Mouse (Mus musculus): Measurements from ENCODE around the gene Arih1. TPM values are rescaled to one million over a fixed set of nuclear protein-coding genes. Genes with fewer than 3 reads are reported as not detected.

The Arih1 gene
- 19.0 and 19.2 TPM in 2 replicates for polyA plus RNA-seq (2015; fragmentation: Nextera tagmentation; extraction: Ambion mirVana)

DNA sequence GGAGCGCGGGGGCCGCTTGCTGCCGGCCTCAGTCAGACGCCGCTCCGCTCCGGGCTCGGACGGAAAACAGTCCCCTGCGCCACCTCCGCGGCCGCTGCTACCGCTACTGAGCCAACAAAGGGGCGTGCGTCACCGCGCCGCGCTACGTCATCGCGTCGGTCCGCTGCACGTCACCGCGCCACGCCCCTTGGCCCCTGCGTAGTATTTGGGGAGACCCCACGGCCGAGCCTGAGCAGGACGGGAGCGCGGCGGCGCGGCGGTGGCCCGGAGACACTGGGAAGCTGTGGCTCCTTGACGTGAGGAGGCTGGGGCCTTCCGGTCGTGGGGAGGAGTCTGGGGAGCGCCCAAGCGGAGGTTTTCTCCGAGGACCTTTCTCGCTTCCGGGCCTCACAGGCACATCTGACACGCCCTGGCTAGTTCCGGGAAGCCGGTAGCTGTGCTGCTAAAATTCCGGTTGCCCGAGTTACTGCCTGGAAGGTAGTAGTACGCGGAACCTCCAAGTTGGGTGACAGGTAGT lies at the start of gene Arih1:
Arih1 (minus strand) TSS at position 70 of the 517 bp plus-strand sequence.
- H3K9ac ChIP-seq, result peak within 1 kb of the TSS; percentile 99
- ATAC-seq (ENCODE audit: low FRiP score, low read depth), result peak; percentile 98
- peak within 1 kb of the TSS; percentile 82 for H3K4me2 ChIP-seq (replicated peaks)
- H3K27ac ChIP-seq, result peak within 1 kb of the TSS; percentile 98
- H3K36me3 ChIP-seq, result no peaks in the 10 kb centered on the region
- H3K4me3 ChIP-seq, result peak within 1 kb of the TSS; percentile 100
- H3K9me3 ChIP-seq, result no peaks in the 10 kb centered on the region
- WGBS, result 0% methylated on average over 51 of the region's 56 CpGs
- no peaks in the 10 kb centered on the region for H3K27me3 ChIP-seq
- H3K4me1 ChIP-seq, result peaks cover 11% of the 10 kb centered on the region; the same call in 1 of the 2 replicates

DNA sequence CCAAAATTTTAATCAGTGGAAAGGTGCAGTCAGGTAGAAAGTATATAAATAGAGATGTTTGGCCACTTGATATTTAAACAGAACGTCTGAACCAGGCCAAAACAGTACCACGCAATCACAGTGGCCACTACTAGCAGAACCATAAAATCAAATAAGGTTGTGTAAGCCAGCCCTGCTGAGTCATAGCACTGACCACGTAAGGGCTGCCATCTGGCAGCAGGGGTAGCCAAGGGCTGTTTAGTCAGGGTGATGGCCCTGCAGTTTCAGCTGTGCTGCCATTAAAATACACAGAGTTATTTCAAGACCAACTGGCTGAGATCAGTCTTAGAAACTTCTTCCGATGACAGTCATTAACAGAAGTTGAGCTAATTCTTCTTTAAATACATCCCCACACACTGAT lies 47.5 kb upstream of the Arih1 start:
- Histone ChIP-seq H3K4me3 (no peak overlapping the region), H3K27me3 (no peaks in the 10 kb centered on the region), H3K4me2 (replicated peaks) (no peak overlapping the region), H3K9me3 (no peaks in the 10 kb centered on the region), H3K27ac (no peak overlapping the region), H3K4me1 (0 out of 2 replicates have a peak, but pooled peaks cover under 1% of the 10 kb centered on the region), H3K36me3 (no peaks in the 10 kb centered on the region), H3K9ac (no peak overlapping the region)
- ATAC-seq (ENCODE audit: low FRiP score, low read depth), result no peak
- 55% methylated on average over 4 of the region's 4 CpGs for WGBS

DNA sequence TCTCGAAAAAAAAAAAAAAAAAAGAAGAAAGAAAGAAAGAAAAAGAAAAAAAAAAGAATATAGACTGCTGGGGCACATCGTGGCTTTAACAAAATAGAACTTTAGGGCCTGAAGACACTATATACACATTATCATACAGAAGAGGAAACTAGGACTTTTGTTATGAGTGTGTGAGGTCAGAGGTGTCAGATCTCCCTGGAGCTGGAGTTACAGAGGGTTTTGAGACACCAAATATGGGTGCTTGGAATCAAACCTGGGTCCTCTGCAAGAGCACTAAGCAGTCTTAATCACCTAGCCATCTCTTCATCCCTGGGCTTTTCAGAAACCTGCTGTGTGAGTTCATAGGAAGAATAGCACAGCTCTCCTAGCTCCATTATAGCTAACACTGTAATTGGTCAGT lies 47.0 kb upstream of the Arih1 start:
- no peaks in the 10 kb centered on the region for H3K27me3 ChIP-seq
- H3K4me1 ChIP-seq, result no peaks in the 10 kb centered on the region
- ATAC-seq (ENCODE audit: low FRiP score, low read depth), result no peak
- WGBS, result 75% methylated on average over 2 of the region's 2 CpGs
- H3K9me3 ChIP-seq, result no peaks in the 10 kb centered on the region
- no peak overlapping the region for H3K9ac ChIP-seq
- H3K36me3 ChIP-seq, result no peaks in the 10 kb centered on the region
- no peak overlapping the region for H3K4me3 ChIP-seq
- H3K27ac ChIP-seq, result no peak overlapping the region
- H3K4me2 ChIP-seq (replicated peaks), result no peak overlapping the region

DNA sequence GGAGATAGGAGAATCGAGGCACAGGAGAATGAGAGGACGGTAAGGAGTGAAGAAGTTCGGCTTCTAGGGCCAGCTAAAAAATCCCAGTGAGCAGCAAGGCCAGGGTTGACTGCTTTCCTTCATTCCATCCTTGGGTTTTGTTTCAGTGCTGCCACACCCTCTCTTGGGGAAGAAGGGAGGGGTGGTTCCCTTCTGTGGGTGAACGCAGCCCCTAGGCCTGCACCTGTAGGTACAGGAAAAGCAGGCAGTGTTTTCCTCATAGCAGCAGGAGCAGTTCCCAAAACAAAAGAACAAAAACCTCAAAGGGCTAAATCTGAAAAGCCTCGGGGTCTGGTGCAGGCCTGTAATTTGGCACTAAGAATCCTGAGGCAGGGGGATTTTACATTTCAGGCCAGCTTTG lies 45.2 kb upstream of the Arih1 start:
- H3K9ac ChIP-seq, result no peak overlapping the region
- H3K4me1 ChIP-seq, result no peaks in the 10 kb centered on the region
- H3K27me3 ChIP-seq, result no peaks in the 10 kb centered on the region
- no peaks in the 10 kb centered on the region for H3K9me3 ChIP-seq
- no peaks in the 10 kb centered on the region for H3K36me3 ChIP-seq
- H3K4me3 ChIP-seq, result no peak overlapping the region
- ATAC-seq (ENCODE audit: low FRiP score, low read depth), result no peak
- 47% methylated on average over 5 of the region's 5 CpGs for WGBS
- no peak overlapping the region for H3K4me2 ChIP-seq (replicated peaks)
- H3K27ac ChIP-seq, result no peak overlapping the region

DNA sequence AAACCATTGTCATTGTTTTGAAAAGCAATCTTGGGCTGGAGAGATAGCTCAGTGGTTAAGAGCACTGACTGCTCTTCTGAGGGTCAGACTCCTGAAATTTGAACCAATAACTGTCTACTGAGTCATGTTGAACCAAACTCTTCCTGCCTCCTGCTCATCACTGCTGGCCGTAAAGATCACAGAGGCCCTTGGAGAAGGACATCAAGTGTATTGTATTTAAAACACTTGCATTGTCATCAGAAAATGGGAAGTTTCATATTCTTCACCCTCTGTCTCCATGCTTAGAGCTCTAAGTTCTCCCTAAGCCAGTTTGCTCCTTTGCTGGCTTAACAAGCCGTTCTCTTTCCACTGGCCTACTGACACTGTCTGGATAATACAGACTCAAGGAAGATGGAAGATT lies 41.9 kb upstream of the Arih1 start:
- H3K9me3 ChIP-seq, result no peaks in the 10 kb centered on the region
- no peak overlapping the region for H3K9ac ChIP-seq
- WGBS, result 88% methylated on average over 2 of the region's 2 CpGs
- H3K27ac ChIP-seq, result no peak overlapping the region
- H3K4me2 ChIP-seq (replicated peaks), result no peak overlapping the region
- no peaks in the 10 kb centered on the region for H3K4me1 ChIP-seq
- no peak overlapping the region for H3K4me3 ChIP-seq
- H3K36me3 ChIP-seq, result no peaks in the 10 kb centered on the region
- no peak for ATAC-seq (ENCODE audit: low FRiP score, low read depth)
- no peaks in the 10 kb centered on the region for H3K27me3 ChIP-seq

DNA sequence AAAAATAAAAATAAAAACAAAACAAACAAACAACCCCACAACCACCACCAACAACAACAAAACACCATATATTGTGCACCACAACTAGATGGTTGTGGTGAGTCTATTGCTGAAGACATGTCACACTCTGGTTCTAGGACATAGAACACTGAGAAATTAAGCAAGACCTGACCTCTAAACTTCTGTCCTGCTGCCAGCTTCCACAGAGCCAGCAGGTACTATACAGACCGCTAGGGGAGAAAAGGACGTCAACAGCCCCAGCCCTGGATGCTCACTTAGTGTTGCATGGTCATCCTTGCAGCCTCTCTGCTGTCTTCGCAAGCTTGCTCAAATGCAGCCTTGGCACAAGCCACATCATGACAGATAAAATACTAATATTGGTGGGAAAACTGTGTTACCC lies 41.2 kb upstream of the Arih1 start:
- Histone ChIP-seq H3K27ac (no peak overlapping the region), H3K36me3 (no peaks in the 10 kb centered on the region), H3K4me2 (replicated peaks) (no peak overlapping the region), H3K27me3 (no peaks in the 10 kb centered on the region), H3K4me1 (no peaks in the 10 kb centered on the region), H3K9me3 (no peaks in the 10 kb centered on the region), H3K4me3 (no peak overlapping the region), H3K9ac (no peak overlapping the region)
- no peak for ATAC-seq (ENCODE audit: low FRiP score, low read depth)
- 87% methylated on average over 3 of the region's 3 CpGs for WGBS

DNA sequence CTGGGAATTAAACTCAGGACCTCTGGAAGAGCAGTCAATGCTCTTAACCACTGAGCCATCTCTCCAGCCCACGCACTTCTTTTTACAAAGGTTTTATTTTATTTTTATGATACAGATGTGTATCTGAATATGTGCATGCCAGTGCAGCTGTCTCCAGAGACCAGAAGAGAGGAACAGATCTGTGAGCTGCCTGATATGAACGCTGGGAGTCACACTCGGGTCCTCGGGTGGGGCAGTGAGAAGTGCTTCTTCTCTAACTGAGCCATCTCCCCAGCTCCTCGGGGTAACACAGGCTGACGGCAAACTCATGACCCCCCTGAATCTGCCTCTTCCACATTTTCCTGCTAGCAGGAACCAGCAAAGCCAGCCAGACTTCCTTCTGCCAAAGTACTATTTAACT lies 40.3 kb upstream of the Arih1 start:
- no peak overlapping the region for H3K4me3 ChIP-seq
- no peak overlapping the region for H3K4me2 ChIP-seq (replicated peaks)
- H3K4me1 ChIP-seq, result no peaks in the 10 kb centered on the region
- 78% methylated on average over 6 of the region's 6 CpGs for WGBS
- H3K9ac ChIP-seq, result no peak overlapping the region
- H3K27ac ChIP-seq, result no peak overlapping the region
- no peaks in the 10 kb centered on the region for H3K27me3 ChIP-seq
- no peaks in the 10 kb centered on the region for H3K36me3 ChIP-seq
- ATAC-seq (ENCODE audit: low FRiP score, low read depth), result no peak
- no peaks in the 10 kb centered on the region for H3K9me3 ChIP-seq

DNA sequence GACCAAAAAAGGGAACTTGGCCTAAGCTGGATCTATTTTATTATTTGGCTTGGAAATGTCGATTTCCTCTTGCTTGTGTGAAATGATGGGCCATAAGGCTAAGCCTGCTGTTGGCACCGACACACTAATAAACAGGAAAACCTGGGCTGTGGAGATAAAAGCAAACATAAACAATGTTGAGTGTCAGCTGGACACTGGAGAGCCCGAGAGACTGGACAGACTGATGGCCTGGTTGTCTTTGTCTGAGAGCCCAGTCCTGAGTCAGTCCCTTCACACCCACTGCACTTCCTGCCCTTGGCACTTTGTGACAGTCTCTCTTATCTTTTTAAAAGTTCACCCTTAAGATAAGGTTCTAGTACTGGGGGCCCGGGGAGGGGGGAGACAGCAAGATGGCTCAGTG lies 36.5 kb upstream of the Arih1 start:
- WGBS, result 46% methylated on average over 4 of the region's 4 CpGs
- no peaks in the 10 kb centered on the region for H3K9me3 ChIP-seq

DNA sequence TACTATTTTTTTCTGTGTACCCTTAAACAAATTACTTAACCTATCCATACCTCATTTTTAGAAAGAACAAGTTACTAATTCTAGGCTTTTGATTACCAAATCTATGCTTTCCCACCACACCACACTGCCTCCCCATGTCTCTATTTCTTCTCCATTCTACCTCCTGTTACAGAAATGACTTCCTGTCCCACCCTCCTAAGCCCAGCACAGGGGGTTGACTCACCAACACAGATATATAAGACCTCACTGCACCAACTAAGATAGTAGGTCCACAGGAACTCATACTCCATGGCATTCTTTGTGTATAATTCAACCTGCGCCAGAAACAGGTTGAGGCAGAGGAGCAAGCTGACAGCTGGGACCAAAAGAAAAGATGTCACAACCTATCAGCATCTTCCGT lies 33.0 kb upstream of the Arih1 start:
- ATAC-seq (ENCODE audit: low FRiP score, low read depth), result no peak
- Histone ChIP-seq H3K27me3 (no peaks in the 10 kb centered on the region), H3K4me1 (0 out of 2 replicates have a peak, but pooled peaks cover 4% of the 10 kb centered on the region), H3K4me2 (replicated peaks) (no peak overlapping the region), H3K9me3 (no peaks in the 10 kb centered on the region), H3K9ac (no peak overlapping the region), H3K27ac (no peak overlapping the region), H3K4me3 (no peak overlapping the region), H3K36me3 (no peaks in the 10 kb centered on the region)
- WGBS, result 98% methylated on average over 2 of the region's 2 CpGs

More for the DNA sequence above, 36.5 kb upstream of the Arih1 start:
- Histone ChIP-seq H3K9ac (no peak overlapping the region), H3K27ac (no peak overlapping the region), H3K4me3 (no peak overlapping the region), H3K27me3 (no peaks in the 10 kb centered on the region), H3K4me2 (replicated peaks) (no peak overlapping the region), H3K4me1 (no peaks in the 10 kb centered on the region), H3K36me3 (no peaks in the 10 kb centered on the region)
- ATAC-seq (ENCODE audit: low FRiP score, low read depth), result no peak

DNA sequence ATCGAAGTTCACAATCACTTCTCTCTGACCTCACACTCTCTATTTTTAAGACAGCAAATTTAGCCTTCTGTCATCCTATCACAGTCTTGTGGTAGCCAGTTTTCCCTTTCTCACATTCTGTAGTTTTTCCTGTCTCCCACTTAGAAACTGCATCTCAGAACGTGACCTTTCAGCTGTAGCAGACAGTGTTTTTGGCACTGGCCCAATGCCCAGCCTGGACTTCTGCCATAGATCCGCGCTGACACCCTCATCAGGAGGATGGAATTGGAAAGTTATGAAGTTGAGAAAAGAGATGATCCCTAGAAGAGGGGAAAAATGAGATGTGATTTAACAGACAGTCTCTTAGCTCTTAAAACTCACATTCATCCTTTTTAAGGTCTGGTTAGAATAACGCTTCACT lies 32.6 kb upstream of the Arih1 start:
- Histone ChIP-seq H3K4me2 (replicated peaks) (no peak overlapping the region), H3K4me3 (no peak overlapping the region), H3K36me3 (no peaks in the 10 kb centered on the region), H3K9me3 (no peaks in the 10 kb centered on the region), H3K4me1 (0 out of 2 replicates have a peak, but pooled peaks cover 4% of the 10 kb centered on the region), H3K27me3 (no peaks in the 10 kb centered on the region), H3K27ac (no peak overlapping the region), H3K9ac (no peak overlapping the region)
- WGBS, result 81% methylated on average over 5 of the region's 5 CpGs
- no peak for ATAC-seq (ENCODE audit: low FRiP score, low read depth)

DNA sequence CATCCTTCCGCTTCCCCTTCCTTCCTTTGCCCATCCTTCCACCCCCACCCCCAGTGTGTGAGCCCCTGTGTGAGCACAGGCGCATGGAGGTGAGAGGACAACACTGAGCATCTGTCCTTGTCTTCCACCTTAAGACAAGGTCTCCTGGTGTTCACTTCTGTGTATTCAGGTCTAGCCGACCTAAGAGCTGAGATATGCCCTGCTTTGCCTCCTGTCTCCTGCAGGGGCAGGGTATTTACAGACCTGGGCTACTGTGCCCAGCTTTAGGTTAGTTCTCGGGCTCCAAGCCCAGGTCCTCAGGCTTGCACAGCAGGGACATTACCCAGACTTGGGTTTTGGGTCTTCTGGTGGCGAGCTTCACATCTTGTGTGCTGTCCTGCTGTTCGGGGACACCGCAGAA lies 30.7 kb upstream of the Arih1 start:
- Histone ChIP-seq H3K9ac (0 out of 2 replicates have a peak overlapping the region, but pooled peaks have one; percentile 13), H3K4me1 (0 out of 2 replicates have a peak, but pooled peaks cover 4% of the 10 kb centered on the region), H3K4me2 (replicated peaks) (0 out of 2 replicates have a peak overlapping the region, but pooled peaks have one; percentile 16), H3K36me3 (no peaks in the 10 kb centered on the region), H3K27me3 (no peaks in the 10 kb centered on the region), H3K27ac (no peak overlapping the region), H3K4me3 (no peak overlapping the region), H3K9me3 (no peaks in the 10 kb centered on the region)
- no peak for ATAC-seq (ENCODE audit: low FRiP score, low read depth)
- WGBS, result 40% methylated on average over 7 of the region's 7 CpGs

DNA sequence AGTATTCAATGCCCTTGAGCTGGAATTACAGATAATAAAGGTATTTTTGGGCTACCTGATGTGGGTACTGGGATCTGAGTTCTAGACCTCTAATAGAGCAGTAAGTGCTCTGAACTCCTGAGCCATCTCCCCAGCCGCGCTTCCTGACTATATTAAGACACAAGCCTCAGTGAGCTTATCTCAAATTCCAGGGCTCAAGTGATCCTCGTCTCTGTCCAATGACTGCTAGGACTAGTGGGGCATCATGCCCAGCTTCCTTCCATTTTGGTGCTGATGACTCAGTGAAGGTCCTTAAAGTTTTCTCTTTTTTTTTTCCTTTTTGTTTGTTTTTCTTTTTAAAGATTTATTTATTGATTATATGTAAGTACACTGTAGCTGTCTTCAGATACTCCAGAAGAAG lies 28.7 kb upstream of the Arih1 start:
- no peak overlapping the region for H3K9ac ChIP-seq
- 69% methylated on average over 3 of the region's 3 CpGs for WGBS

DNA sequence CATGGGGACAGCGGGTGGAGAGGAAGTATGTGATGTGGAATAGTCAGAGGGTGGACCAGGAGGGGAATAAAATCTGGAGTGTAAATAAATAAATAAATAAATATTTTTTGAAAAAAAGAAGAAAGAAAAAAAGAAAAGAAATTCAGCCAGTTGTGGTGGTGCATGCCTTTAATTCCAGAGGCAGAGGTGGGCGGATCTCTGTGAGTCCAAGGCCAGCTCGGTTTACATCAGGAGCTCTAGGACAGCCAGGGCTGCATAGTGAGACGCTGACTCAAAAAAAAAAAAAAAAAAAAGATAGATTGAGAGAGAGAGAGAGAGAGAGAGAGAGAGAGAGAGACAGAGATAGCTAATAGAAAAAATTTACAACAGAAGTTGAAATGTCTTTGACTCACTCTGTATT lies 26.0 kb upstream of the Arih1 start:
- WGBS, result 31% methylated on average over 4 of the region's 4 CpGs
- H3K27ac ChIP-seq, result no peak overlapping the region
- H3K9me3 ChIP-seq, result no peaks in the 10 kb centered on the region
- H3K4me3 ChIP-seq, result no peak overlapping the region
- ATAC-seq (ENCODE audit: low FRiP score, low read depth), result no peak
- no peaks in the 10 kb centered on the region for H3K36me3 ChIP-seq
- no peak overlapping the region for H3K9ac ChIP-seq
- no peaks in the 10 kb centered on the region for H3K27me3 ChIP-seq
- 0 out of 2 replicates have a peak, but pooled peaks cover 4% of the 10 kb centered on the region for H3K4me1 ChIP-seq
- H3K4me2 ChIP-seq (replicated peaks), result no peak overlapping the region

More for the DNA sequence above, 28.7 kb upstream of the Arih1 start:
- no peak overlapping the region for H3K4me2 ChIP-seq (replicated peaks)
- H3K27me3 ChIP-seq, result no peaks in the 10 kb centered on the region
- H3K27ac ChIP-seq, result no peak overlapping the region
- H3K36me3 ChIP-seq, result no peaks in the 10 kb centered on the region
- H3K4me1 ChIP-seq, result 0 out of 2 replicates have a peak, but pooled peaks cover 4% of the 10 kb centered on the region
- no peak for ATAC-seq (ENCODE audit: low FRiP score, low read depth)
- no peaks in the 10 kb centered on the region for H3K9me3 ChIP-seq
- no peak overlapping the region for H3K4me3 ChIP-seq

All from limb, embryonic 13.5 days (tissue).